Mouse (Mus musculus): ENCODE measurements around the gene Sall1.

The Sall1 gene

GRCm38 (mm10) chr8:88991780-88992509 is 52.0 kb downstream of the Sall1 start:
- DNase-seq (ENCODE audit: low read depth) = no peak

DNA sequence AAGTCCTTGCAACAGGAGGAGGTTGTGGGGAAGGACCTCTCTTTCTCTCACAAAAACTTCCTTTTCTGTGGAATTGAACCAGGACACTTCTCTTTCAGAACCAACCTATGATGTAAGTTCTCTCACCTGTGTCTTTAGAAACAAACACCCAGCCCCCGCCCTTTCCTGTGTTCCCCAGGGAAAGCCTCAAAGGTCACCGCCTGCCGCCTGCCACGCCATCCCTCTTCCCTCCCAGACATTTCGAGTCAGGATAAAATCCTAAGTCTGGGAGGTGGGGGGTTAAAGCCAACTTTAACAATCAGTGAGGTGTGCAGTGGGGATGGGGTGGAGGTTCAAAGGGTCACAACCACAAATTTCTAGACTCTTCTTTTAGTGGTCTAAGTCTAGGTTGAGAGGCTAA is 52.8 kb downstream of the Sall1 start:
- DNase-seq (ENCODE audit: low read depth) = no peak

DNA sequence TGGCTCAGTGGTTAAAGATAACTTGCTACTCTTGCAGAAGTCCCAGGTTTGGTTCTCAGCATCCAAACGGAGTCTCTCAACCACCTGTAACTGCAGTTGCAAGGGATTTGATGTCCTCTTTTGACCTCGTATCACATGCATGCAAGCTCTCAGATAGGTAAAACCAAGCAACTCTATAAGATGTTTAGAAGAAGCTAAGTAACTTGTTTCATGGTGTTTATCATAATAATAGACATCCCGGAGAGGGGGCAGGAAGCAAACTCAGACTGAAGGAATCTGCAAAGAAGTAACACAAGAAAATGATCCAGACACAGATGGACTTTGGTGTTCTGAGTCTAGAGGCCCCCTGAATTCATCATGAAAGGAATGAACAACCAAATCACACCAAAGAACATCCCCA is 55.0 kb downstream of the Sall1 start:
- DNase-seq (ENCODE audit: low read depth) = no peak

- DNase-seq (ENCODE audit: low read depth) = no peak
Observed at GRCm38 (mm10) chr8:88983468-88983867, 60.5 kb downstream of the Sall1 start.

Data from induced T-regulatory cell, adult 2 months (primary cell).